Mouse (Mus musculus): ENCODE measurements around the gene Gm21994.
"Not testable (repeated sequence)": the region's sequence is repeated elsewhere in the genome, so short reads cannot be mapped to it uniquely, and the experiment has no call there.

- TF ChIP-seq REST (IDR thresholded peaks at IDR 0.05; ENCODE audit: insufficient read depth, insufficient read length); POLR2A (IDR thresholded peaks at IDR 0.05; ENCODE audit: insufficient read length, low read depth); MAX (IDR thresholded peaks at IDR 0.05; ENCODE audit: low read depth); USF1 (IDR thresholded peaks at IDR 0.05; ENCODE audit: low read depth); MYOG (IDR thresholded peaks at IDR 0.05; ENCODE audit: control insufficient read depth in 1 of 3, insufficient read depth in 1 of 3, insufficient read length in 2 of 3, low read depth in 2 of 3); POLR2AphosphoS2 (IDR thresholded peaks at IDR 0.05; ENCODE audit: insufficient read length, low read depth); CEBPB (IDR thresholded peaks at IDR 0.05; ENCODE audit: insufficient read depth, poor library complexity, severe bottlenecking); MYOD1 (IDR thresholded peaks at IDR 0.05; ENCODE audit: control insufficient read depth in 1 of 3, insufficient read length in 2 of 3, low read depth in 2 of 3): not testable (repeated sequence)
Observed at GRCm38 (mm10) chr2:150255491-150255890, at the start of gene Gm21994.
